Mouse (Mus musculus) adipocyte (in vitro differentiated cells): Measurements from ENCODE around the gene Stx3.

Experiments
- DNase-seq: peaks from one replicate; pipeline ENCODE4 v3.0.0-alpha.2; 2016; ENCODE audit warnings: low spot score

Stx3 gene

GRCm38 (mm10) chr19:11819143-11819700 is at the start of gene Stx3:
Gene Stx3 (minus strand): TSS chr19:11819403.
- DNase-seq = no peak

- no peak for DNase-seq
Measured at GRCm38 (mm10) chr19:11867837-11868236, 48.6 kb upstream of the Stx3 start.

DNA sequence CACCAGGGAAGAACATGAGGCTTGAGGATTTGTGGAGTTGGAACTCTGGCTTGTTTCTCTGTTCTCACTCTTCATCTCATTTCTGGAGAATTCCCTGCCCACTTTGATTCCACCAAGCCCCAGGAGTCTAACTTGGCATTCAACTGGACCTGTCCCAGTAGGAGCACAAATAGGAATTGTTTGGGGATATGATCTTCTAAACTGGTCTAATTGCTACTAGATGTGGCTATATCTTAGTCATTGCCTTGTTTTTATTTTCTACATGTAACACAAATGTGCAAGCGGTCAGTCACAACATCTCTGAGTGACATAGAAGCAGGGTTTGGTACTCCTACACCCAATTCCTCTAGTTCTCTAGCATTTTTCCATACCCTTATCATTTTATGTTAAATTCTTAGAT is 41.8 kb upstream of the Stx3 start, which contains the start of gene Olfr1418:
Olfr1418 (minus strand) TSS at position 101 of the 400 bp plus-strand sequence.
- DNase-seq = no peak

DNA sequence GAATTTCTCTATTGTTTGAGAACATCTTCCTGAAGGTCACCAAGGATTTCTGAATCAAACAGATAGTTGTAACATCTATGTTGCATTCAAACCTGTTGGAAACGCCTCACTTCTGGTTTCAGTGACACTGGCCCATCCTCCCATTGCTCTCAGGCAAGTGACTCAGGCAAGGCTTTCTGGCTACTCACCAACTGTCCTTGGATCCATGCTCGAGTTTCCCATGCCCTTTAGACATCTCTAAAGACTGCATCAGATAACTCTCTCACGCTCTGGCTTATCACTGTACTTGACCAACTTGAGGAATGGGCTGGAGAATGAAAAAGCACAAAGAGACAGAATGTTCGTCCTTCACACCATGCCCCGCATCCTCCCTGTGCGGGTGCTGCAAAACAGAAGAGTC is 37.3 kb upstream of the Stx3 start:
- peak; percentile 47 for DNase-seq

DNA sequence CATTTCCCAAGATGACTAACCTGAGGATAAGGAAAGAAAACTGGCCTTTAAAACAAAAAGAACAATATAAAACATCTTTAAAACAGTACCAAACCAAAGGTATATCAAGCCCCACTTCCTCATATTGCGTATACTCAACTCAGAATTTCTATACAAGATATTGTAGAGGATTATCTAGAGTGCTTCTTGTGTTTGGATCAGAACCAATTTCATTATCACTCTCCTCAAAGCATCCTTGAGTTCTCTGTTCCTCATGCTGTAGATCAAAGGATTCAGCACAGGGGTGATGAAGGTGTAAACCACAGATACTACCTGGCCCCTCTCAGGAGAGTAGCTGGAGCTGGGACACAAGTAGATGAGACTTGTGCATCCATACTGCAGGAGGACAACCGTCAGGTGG is 35.6 kb upstream of the Stx3 start:
- no peak for DNase-seq

GRCm38 (mm10) chr19:11852652-11853051 is 33.4 kb upstream of the Stx3 start:
- no peak for DNase-seq

DNA sequence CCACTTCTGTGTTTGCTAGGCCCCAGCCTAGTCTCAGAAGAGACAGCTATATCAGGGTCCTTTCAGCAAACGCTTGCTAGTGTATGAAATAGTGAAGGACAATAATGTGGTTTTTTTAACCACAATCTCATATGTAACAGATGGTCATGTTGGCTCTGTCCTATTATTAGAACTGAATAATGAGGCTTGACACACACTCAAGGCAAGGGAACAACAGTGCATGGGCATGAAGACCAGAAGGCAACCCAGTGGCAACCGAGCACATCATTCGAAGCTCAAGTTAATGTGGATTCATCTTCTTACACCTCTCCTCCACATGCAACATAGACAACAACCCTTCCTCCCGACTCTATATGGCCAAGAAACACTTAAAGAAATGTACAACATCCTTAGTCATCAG is 27.1 kb upstream of the Stx3 start:
- no peak for DNase-seq

GRCm38 (mm10) chr19:11839119-11839518 is 19.9 kb upstream of the Stx3 start, which contains the start of gene Olfr1417:
Gene Olfr1417 (minus strand): TSS chr19:11839219.
- no peak for DNase-seq

GRCm38 (mm10) chr19:11823346-11824065 is 4.3 kb upstream of the Stx3 start:
- DNase-seq = no peak

DNA sequence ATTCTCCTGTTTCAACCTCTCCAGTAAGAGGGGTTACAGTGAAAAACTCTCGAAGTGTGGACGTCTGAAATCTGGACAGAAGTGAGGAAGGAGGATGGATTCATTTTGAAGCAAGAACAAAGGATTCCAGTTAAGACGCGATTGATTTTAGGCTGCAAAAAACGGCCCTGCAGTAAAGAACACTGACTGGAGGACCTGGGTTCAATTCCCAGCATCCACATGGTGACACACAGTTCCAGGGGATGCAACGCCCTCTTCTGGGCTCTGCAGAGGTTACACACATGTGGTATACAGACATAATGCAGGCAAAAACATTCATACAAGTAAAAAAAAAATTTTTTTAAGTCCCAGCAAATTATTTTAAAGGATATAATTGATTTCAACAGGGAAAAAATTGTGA is 1.0 kb upstream of the Stx3 start:
- no peak for DNase-seq

GRCm38 (mm10) chr19:11819800-11820199 is 597 bp upstream of the Stx3 start:
- peak; percentile 26 for DNase-seq

DNA sequence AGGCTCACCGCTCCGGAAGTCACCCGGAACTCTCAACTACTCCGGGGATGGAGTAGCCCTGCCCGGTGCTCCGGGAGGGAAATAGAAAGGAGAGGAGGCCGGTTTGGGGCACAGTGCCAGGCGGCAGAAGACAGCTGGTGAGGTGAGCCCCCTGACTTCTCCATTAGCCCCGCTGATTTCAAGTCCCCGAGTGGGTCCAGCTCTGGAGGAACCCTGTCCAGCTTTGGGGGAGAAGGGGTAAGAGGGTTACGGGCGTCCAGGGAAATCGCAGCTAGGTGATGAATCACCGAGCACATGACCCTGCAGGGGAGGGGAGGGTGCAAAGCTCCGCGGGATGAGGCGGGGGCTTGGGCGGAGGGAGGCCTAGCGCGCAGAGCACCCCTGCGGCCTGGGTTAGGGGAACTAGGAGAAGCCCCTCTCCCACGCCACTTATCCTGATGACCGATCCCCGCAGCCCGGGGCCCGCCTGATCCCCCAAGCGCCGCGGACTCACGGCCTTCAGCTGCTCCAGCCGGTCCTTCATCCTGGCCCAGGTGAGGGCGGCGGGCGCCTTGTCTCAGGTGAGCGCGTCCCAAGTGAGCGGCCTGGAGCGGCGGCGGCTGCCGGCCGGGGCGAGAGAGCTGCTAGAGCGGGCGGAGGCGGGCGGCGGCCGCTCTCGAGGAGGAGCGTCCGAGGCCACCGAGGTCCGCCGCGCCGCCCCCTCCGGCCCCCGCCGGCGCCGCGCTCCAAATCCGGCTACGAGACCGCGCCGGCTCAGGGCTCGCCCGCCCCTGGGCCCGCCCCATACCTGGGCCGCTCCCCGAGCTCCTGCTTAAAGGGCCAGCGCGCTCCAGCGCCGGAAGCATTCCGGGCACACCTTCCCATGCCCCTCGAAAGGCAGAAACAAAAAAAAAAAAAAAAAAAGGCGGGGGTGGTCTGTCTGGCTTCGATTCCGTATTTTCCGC is 732 bp downstream of the Stx3 start:
- DNase-seq = no peak

DNA sequence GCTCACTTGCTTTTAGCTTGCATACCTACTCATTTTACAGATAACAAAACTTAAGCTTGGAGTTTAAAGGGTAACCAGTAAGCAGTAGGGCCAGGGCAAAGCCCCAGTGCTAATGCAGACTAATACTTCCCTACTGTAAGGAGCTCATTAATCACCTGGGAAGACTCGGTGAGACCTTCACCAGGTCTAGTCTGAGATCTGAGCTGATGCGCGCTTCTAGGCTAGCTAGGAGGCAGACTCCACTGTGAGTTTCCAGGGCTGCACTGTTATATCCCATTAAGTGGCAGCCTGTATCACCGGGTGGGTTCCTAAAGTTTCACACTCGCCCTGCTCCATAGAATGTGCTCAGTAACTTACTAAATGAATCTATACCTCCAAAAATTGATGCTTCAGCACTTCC is 1.6 kb downstream of the Stx3 start:
- no peak for DNase-seq

GRCm38 (mm10) chr19:11816706-11817105 is 2.5 kb downstream of the Stx3 start:
- no peak for DNase-seq

- DNase-seq = no peak
Measured at GRCm38 (mm10) chr19:11814742-11815333, 4.4 kb downstream of the Stx3 start.

DNA sequence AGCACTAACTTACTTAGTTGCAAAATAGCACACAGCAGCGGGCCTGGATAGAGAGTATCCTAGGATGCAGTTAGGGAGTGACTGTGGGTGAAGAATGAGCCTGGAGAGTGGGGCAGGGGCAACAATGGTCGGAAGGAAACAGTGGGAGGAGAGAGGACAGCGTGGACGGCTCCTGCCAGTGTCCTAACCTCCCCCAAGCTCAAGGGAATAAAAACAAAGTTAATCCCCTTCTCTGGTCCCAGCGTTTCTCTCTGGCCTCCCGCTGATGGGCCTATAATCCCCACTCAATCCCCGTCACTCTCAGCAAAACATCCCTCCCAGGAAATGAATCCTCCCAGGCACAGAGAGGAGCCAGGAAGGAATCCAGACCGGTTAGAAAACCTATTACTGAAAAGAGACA is 5.6 kb downstream of the Stx3 start:
- DNase-seq = no peak

DNA sequence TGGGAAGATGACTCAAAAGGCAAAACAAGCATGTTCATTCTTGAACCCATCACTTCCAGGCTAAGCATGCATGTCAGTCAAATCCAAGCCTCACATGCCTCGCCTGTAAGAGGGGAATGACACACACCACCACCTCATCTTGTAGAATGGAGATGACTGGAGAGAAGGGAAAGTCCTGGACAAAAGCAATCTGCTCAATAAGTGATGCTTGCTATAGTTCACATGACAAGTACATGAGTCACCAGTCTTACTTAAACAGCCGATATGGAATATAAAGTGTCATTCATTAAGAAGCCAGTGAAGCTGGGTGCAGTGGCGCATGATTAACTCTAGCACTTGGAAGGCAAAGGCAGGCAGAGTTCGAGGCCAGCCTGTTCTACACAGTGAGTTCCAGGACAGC is 6.1 kb downstream of the Stx3 start:
- no peak for DNase-seq

DNA sequence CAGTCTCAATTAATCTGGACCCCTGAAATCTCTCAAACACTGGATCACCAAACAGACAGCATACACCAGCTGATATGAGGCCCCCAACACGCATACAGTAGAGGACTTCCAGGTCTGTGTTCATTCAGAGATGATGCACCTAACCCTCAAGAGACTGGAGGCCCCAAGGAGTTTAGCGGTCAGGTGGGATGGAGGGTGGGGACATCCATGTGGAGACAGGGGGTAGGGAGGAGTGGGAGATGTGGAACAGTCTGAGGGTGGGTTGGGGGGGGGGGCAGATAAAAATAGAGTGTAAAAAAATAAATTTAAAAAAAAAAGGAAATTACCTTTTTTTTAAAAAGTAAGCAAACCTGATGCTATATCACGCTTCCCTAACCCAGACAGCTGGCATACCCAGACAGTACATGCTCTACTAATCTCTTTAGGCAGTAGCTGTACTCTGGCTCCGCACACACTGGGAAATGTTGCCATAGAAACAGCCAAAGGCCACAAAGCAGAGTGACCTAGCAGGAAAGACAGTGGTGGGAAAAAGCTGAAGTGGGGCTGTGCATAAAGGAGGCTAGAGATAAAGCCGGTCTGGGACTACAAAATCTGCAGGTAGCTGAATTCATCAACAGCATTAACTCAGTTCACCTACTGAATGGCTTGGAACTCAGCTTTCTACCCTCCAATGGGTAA is 7.4 kb downstream of the Stx3 start:
- no peak for DNase-seq

- DNase-seq = peak; percentile 31
Measured at GRCm38 (mm10) chr19:11810856-11811255, 8.3 kb downstream of the Stx3 start.

- no peak for DNase-seq
Measured at GRCm38 (mm10) chr19:11810003-11810758, 9.0 kb downstream of the Stx3 start.

DNA sequence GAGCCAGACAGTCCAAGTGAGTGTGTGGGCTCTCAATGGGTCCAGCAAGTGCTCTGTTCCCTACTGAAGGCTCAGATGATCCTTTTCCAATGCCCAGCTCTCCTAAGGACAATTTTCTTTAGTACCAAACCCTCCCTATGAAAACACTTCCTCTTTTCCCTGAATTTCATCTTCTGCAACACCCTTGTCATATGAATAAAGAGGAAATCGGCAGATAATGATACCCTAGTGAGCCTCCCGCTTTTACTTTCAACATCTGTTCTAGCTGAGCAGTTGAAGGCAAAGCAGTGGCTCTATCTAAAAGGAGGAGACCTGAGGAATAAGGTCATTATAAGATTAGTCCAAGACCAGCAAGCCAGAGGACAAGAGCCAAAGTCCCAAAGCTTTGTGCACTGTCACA is 10.8 kb downstream of the Stx3 start:
- DNase-seq = no peak
